Mouse (Mus musculus): Measurements from ENCODE around the gene Specc1l. TPM values are rescaled to one million over a fixed set of nuclear protein-coding genes. Genes with fewer than 3 reads are reported as not detected.
A peak's percentile ranks its signal among the peaks of the same experiment; 100 is the strongest.

Gene Specc1l
- 25.9 and 31.6 TPM in 2 replicates for polyA plus RNA-seq (2012; rRNA removed)

DNA sequence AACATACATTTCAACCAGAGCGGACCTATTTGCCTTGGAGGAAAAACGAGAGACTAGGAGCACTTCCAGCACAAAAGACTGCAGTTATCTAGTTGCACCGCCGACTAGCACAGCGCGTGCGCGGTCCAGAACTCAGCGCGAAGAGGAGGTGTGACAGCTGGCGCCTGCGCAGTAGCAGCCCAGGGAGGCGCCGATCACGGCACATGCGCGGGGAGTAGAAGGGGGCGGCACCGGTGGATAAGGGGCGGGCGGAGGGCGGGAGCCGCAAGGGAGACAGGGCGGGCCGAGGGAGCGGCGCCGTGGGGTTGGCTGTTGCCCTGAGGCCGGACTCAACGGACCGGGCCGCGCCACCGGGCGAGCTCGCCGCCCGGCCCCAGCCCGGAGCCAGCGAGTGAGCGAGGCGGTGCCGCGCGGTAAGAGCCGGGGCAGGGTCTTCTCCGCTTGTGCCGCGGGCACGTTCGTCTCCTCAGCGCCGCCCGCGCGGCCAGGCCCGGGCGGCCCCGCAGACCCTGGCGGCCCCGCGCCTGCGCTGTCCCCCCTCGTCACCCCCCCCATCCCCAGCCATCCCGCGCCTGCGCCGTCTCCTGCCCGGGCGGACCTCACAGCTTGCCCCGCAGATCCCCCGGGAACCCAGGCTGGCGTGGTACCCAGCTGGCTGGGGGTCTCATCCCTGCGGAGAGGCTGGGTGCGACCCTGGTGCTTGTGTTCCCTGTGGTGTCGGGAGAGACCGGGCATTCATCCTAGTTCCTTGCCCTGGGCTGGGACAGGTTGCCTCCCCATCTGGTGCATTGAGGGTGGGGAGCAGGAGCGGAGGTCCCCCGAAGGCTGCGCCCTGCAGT lies at the start of gene Specc1l:
Gene Specc1l, plus strand, starts transcription at position 267 of the 839 bp plus-strand sequence.
- no peaks in the 10 kb centered on the region for H3K27me3 ChIP-seq (ENCODE audit: control insufficient read depth, insufficient read depth, low read length)
- H3K4me1 ChIP-seq (replicated peaks; ENCODE audit: control insufficient read depth, insufficient read depth, low read length): peaks cover 4% of the 10 kb centered on the region; the same call in 1 of the 2 replicates
- no peak within 1 kb of the TSS for H3K27ac ChIP-seq (ENCODE audit: control insufficient read depth, insufficient read depth, low read length)
- H3K36me3 ChIP-seq (ENCODE audit: control insufficient read depth, insufficient read depth, low read length): no peaks in the 10 kb centered on the region
- TF ChIP-seq POLR2A (IDR thresholded peaks at IDR 0.05; ENCODE audit: control insufficient read depth, extremely low read depth, insufficient read depth, low read length, poor library complexity) (peak; percentile 70), CTCF (IDR thresholded peaks at IDR 0.05; ENCODE audit: borderline replicate concordance, control insufficient read depth, extremely low read depth, insufficient read depth, low read length, poor library complexity) (peak; percentile 62; the same call in 1 of the 2 replicates)
- DNase-seq: peak; percentile 96
- H3K4me3 ChIP-seq (ENCODE audit: control insufficient read depth, insufficient read depth, low read length): peak within 1 kb of the TSS; percentile 95
- under 1% methylated on average over 65 of the region's 80 CpGs for WGBS

DNA sequence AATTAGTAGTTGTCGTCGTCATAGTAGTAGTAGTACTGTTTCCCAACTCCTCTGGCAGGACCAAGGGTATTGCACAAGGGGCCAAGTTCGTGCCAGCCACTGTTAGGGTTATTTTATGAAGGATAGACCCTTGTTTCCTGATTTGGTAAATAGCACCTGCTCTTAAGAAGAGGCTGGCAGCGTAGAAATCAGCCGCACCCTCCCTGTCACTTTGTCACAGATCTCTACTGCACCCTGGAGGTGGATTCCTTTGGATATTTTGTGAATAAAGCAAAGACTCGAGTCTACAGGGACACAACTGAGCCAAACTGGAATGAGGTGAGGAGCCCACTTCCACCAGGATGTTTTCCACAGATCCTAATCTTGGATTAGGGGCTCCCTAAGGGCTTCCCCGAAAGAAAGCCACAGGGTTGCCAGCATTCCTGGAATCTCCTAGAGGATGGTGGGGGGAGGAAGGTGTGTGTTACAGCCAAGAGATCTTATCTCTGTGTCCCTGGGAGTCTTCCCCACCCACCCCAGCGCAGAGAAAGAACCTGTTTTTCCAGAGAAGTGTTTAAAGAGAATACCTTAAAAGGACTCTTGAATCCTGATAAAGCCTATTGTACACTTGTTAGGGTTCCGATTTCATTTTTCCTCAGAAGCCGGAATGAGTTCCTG lies 45.9 kb upstream of the Specc1l start:
- TF ChIP-seq CTCF (IDR thresholded peaks at IDR 0.05; ENCODE audit: borderline replicate concordance, control insufficient read depth, extremely low read depth, insufficient read depth, low read length, poor library complexity) (no peak), POLR2A (IDR thresholded peaks at IDR 0.05; ENCODE audit: control insufficient read depth, extremely low read depth, insufficient read depth, low read length, poor library complexity) (no peak)
- no peak for DNase-seq
- Histone ChIP-seq H3K27me3 (ENCODE audit: control insufficient read depth, insufficient read depth, low read length) (no peaks in the 10 kb centered on the region), H3K27ac (ENCODE audit: control insufficient read depth, insufficient read depth, low read length) (no peak overlapping the region), H3K4me3 (ENCODE audit: control insufficient read depth, insufficient read depth, low read length) (no peak overlapping the region), H3K4me1 (replicated peaks; ENCODE audit: control insufficient read depth, insufficient read depth, low read length) (peaks cover 4% of the 10 kb centered on the region), H3K36me3 (ENCODE audit: control insufficient read depth, insufficient read depth, low read length) (no peaks in the 10 kb centered on the region)
- WGBS: 86% methylated on average over 10 of the region's 10 CpGs

DNA sequence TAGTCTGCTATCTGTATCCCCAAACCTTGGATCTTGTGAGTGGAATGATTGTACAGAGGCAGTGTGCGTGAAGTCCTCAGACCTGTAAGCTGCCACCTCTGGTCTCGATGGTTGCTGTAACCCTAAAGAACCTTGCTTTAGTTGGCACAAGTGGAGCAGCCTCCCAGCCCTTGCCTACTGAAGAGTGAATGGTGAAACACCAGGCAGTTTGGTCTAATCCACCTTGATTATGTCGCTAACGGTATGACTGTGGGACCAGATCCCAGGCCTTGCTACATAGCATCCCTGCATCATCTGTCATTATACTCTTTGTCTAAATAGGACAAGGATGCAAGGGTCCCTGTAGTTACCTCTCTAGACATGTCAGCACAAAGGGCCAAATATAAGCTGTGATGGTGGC lies 45.3 kb upstream of the Specc1l start:
- 87% methylated on average over 4 of the region's 4 CpGs for WGBS
- peaks cover 4% of the 10 kb centered on the region for H3K4me1 ChIP-seq (replicated peaks; ENCODE audit: control insufficient read depth, insufficient read depth, low read length)
- no peaks in the 10 kb centered on the region for H3K27me3 ChIP-seq (ENCODE audit: control insufficient read depth, insufficient read depth, low read length)
- TF ChIP-seq POLR2A (IDR thresholded peaks at IDR 0.05; ENCODE audit: control insufficient read depth, extremely low read depth, insufficient read depth, low read length, poor library complexity) (no peak), CTCF (IDR thresholded peaks at IDR 0.05; ENCODE audit: borderline replicate concordance, control insufficient read depth, extremely low read depth, insufficient read depth, low read length, poor library complexity) (no peak)
- H3K36me3 ChIP-seq (ENCODE audit: control insufficient read depth, insufficient read depth, low read length): no peaks in the 10 kb centered on the region
- no peak overlapping the region for H3K27ac ChIP-seq (ENCODE audit: control insufficient read depth, insufficient read depth, low read length)
- H3K4me3 ChIP-seq (ENCODE audit: control insufficient read depth, insufficient read depth, low read length): no peak overlapping the region
- DNase-seq: no peak

DNA sequence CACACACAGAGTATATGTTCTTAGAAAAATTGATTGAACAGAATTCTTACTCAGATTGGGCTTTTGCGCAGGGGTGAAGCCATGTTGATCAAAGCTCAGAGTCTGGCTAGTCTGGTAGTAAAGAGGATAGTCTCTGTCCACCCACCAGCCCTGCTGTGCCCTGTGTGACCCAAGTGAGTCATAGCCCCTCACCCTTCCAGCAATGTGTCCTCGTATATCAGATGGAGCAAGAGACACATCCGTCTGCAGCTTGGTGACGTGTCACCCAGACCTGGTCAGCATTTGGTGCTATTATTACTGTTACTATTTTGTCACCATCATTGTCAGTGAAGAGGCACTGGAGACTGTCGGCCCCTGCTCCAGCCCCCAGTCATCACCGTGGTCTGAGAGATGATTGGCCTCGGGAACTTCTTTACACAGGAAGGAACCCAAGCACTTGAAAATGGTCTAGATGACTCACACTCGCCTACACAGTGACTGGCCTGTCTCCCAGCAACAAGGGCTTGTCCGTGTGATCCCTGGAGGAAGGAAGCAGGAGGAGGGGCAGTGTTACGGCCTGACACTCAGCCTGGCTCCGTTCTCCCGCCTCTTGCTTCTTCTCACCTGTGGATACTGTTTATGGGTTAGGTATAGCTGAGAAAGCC lies 41.5 kb upstream of the Specc1l start:
- peaks cover 1% of the 10 kb centered on the region for H3K4me1 ChIP-seq (replicated peaks; ENCODE audit: control insufficient read depth, insufficient read depth, low read length)
- TF ChIP-seq CTCF (IDR thresholded peaks at IDR 0.05; ENCODE audit: borderline replicate concordance, control insufficient read depth, extremely low read depth, insufficient read depth, low read length, poor library complexity) (no peak), POLR2A (IDR thresholded peaks at IDR 0.05; ENCODE audit: control insufficient read depth, extremely low read depth, insufficient read depth, low read length, poor library complexity) (no peak)
- H3K27ac ChIP-seq (ENCODE audit: control insufficient read depth, insufficient read depth, low read length): no peak overlapping the region
- 82% methylated on average over 12 of the region's 12 CpGs for WGBS
- no peaks in the 10 kb centered on the region for H3K36me3 ChIP-seq (ENCODE audit: control insufficient read depth, insufficient read depth, low read length)
- DNase-seq: no peak
- H3K4me3 ChIP-seq (ENCODE audit: control insufficient read depth, insufficient read depth, low read length): no peak overlapping the region
- no peaks in the 10 kb centered on the region for H3K27me3 ChIP-seq (ENCODE audit: control insufficient read depth, insufficient read depth, low read length)

DNA sequence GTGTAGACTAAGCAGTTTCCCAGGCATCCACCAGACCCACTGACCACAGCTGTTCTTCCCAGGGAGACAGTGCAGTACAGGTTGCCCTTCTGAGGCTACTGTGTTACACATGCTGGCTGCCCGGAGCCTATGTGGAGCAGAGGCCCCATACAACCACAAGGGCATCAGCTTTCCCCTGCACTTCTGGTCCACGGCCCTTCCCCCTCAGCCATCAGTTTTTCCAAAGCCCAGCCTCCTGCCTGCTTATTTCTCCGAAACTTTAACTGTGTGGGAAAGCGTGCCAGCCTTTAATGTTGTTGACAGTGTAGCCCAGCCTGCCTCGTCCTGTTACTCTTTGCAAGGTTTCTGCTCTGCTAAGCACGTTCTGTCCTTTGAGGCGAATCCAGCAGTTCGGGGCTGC lies 38.8 kb upstream of the Specc1l start:
- Histone ChIP-seq H3K36me3 (ENCODE audit: control insufficient read depth, insufficient read depth, low read length) (no peaks in the 10 kb centered on the region), H3K27ac (ENCODE audit: control insufficient read depth, insufficient read depth, low read length) (no peak overlapping the region), H3K27me3 (ENCODE audit: control insufficient read depth, insufficient read depth, low read length) (no peaks in the 10 kb centered on the region), H3K4me3 (ENCODE audit: control insufficient read depth, insufficient read depth, low read length) (no peak overlapping the region), H3K4me1 (replicated peaks; ENCODE audit: control insufficient read depth, insufficient read depth, low read length) (no peaks in the 10 kb centered on the region)
- DNase-seq: no peak
- WGBS: 96% methylated on average over 8 of the region's 8 CpGs
- TF ChIP-seq CTCF (IDR thresholded peaks at IDR 0.05; ENCODE audit: borderline replicate concordance, control insufficient read depth, extremely low read depth, insufficient read depth, low read length, poor library complexity) (no peak), POLR2A (IDR thresholded peaks at IDR 0.05; ENCODE audit: control insufficient read depth, extremely low read depth, insufficient read depth, low read length, poor library complexity) (no peak)

DNA sequence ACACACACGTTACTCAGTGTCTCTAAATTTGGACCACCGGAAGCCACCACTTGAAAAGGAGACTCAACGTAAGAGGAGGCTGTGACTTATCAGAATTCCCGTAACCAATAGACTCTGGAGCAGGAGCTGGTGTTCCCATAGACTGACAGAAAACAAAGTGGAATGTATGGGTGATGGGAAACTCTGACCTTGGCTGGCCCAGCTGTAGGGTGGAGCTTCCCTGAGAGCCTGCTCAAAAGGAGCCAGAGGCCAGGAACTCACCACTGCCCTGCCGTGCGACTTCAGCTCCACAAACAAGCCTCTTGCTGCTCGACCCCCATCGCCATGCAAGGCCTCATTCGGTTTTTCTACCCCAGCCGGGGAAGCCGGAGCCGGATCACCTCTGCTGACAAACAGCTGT lies 38.2 kb upstream of the Specc1l start:
- Histone ChIP-seq H3K27me3 (ENCODE audit: control insufficient read depth, insufficient read depth, low read length) (no peaks in the 10 kb centered on the region), H3K36me3 (ENCODE audit: control insufficient read depth, insufficient read depth, low read length) (no peaks in the 10 kb centered on the region), H3K27ac (ENCODE audit: control insufficient read depth, insufficient read depth, low read length) (no peak overlapping the region), H3K4me3 (ENCODE audit: control insufficient read depth, insufficient read depth, low read length) (no peak overlapping the region), H3K4me1 (replicated peaks; ENCODE audit: control insufficient read depth, insufficient read depth, low read length) (no peaks in the 10 kb centered on the region)
- TF ChIP-seq POLR2A (IDR thresholded peaks at IDR 0.05; ENCODE audit: control insufficient read depth, extremely low read depth, insufficient read depth, low read length, poor library complexity) (no peak), CTCF (IDR thresholded peaks at IDR 0.05; ENCODE audit: borderline replicate concordance, control insufficient read depth, extremely low read depth, insufficient read depth, low read length, poor library complexity) (no peak)
- 95% methylated on average over 12 of the region's 12 CpGs for WGBS
- DNase-seq: no peak
